Mouse (Mus musculus) right cerebral cortex, postnatal 10 days (tissue): ENCODE results near the gene Pgam5.

Source experiments
- DNase-seq, 2 experiments: peaks; one replicate each; pipeline ENCODE4 v3.0.0; 2021; ENCODE audit warnings: low spot score in 2 of 2

Pgam5 gene

GRCm38 (mm10) chr5:110230780-110231461 is 38.8 kb downstream of the Pgam5 start, which contains the start of gene Ankle2:
Ankle2 (plus strand) TSS chr5:110231004.
- peak; percentile 94 to 95 for DNase-seq

DNA sequence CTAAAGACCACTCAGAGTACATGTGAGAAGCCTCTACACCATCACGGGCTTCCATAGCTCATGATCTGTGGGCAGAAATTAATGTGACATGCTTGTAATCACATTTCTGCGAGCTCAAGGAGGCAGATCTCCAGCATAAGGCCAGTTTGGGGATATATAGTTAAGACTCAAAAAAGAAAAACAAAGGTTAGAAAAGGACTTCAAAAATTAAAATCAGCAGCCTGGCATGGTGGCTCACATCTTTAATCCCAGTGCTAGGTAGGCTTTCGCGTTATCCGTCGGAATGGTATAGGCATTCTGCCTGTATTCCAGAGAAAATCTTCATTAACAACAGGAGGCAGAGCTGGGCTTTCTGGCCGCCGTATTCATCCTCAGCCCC is 39.3 kb downstream of the Pgam5 start:
- DNase-seq = peak in 1 of 2 experiments; percentile 26

GRCm38 (mm10) chr5:110227336-110227883 is 42.3 kb downstream of the Pgam5 start:
- no peak for DNase-seq

- DNase-seq = no peak
Observed at GRCm38 (mm10) chr5:110225056-110225455, 44.7 kb downstream of the Pgam5 start.

- DNase-seq = no peak
Observed at GRCm38 (mm10) chr5:110222757-110223156, 47.0 kb downstream of the Pgam5 start.

DNA sequence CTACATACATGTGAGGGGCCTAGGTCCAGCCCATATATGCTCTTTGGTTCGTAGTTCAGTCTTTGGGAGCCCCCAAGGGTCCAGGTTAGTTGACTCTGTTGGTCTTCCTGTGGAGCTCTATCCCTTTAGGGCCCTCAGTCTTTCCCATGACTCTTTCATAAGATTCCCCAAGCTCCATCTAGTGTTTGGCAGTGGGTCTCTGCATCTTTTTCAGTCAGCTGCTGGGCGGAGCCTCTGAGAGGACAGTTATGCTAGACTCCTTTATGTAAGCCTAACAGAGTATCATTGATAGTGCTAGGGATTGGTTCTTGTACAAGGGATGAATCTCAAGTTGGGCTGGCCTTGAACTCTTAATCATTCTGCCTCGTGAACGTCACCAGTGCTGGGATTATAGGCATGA is 49.4 kb downstream of the Pgam5 start:
- no peak for DNase-seq

DNA sequence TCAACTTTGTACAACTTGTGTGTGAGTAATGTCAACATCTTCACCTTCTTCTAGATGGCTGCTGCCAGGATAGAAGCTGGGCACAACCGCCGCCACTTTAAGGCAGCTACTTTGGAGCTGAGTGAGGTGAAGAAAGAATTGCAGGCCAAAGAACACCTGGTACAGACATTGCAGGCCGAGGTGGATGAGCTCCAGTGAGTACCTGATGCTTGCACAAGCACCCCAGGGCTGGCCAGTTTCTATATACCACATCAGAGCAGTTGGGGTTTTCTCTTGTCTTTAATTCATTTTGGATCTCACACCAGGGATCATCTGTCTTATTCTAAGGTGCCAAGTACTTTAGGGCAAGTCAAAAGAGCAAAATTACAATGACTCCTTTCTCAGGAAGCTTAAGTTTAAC is 52.9 kb downstream of the Pgam5 start:
- no peak for DNase-seq

- no peak for DNase-seq
Observed at GRCm38 (mm10) chr5:110211312-110211711, 58.4 kb downstream of the Pgam5 start.
